Mouse (Mus musculus) myocyte (in vitro differentiated cells): Measurements from ENCODE around the gene Col16a1.

Experiments used
- E2F4 ChIP-seq: IDR thresholded peaks from one replicate; pipeline ENCODE4 v1.6.1; 2011; ENCODE audit warnings: mild to moderate bottlenecking, control low read depth, moderate library complexity; ENCODE audit not compliant: insufficient read depth
- MAX ChIP-seq: IDR thresholded peaks from one replicate; pipeline ENCODE4 v1.6.1; 2011; ENCODE audit warnings: low read depth, mild to moderate bottlenecking, control low read depth
- MYOG ChIP-seq, 3 experiments: IDR thresholded peaks; one replicate each; pipeline ENCODE4 v1.6.1; 2011; ENCODE audit warnings: control low read depth in 2 of 3, low read depth in 2 of 3, mild to moderate bottlenecking in 2 of 3; ENCODE audit not compliant: insufficient read length in 2 of 3, control insufficient read depth in 1 of 3, insufficient read depth in 1 of 3
- POLR2A ChIP-seq: IDR thresholded peaks from one replicate; pipeline ENCODE4 v1.6.1; 2011; ENCODE audit warnings: low read depth, mild to moderate bottlenecking, control low read depth, moderate library complexity; ENCODE audit not compliant: insufficient read length
- TCF3 ChIP-seq: IDR thresholded peaks from one replicate; pipeline ENCODE4 v1.6.1; 2011; ENCODE audit warnings: low read depth, control low read depth; ENCODE audit not compliant: insufficient read length
- USF1 ChIP-seq: IDR thresholded peaks from one replicate; pipeline ENCODE4 v1.6.1; 2011; ENCODE audit warnings: low read depth, mild to moderate bottlenecking, control low read depth, moderate library complexity

DNA sequence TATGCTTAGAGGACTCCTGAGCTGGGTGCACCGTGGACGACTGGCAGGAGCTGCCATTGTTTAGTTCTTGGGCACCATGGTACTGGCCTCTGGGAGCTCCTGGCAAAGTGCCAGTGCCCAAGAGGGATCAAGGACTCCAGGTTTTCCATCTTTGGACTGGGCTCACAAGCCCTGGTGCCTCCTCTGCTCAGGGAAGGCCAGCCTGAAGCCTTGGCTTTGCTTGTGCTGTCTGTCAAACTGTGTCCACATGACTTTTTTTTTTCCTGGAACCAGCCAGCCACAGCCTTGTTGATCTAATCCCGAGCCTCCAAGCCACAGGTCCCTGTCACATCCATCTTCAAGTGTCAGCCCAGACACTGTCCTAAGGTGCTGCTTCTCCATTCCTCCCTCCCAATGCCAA lies 94.1 kb downstream of the Col16a1 start:
- TF ChIP-seq E2F4 (no peak), POLR2A (no peak), USF1 (no peak), MYOG (IDR thresholded peaks at IDR 0.05; ENCODE audit: control insufficient read depth in 1 of 3, insufficient read depth in 1 of 3, insufficient read length in 2 of 3, low read depth in 2 of 3) (no peak), TCF3 (no peak), MAX (no peak)
